Mouse (Mus musculus) cerebellum, adult 11 months (tissue): ENCODE results near the gene Gns.

ENCODE experiments used
- DNase-seq: peaks from one replicate; pipeline ENCODE4 v3.0.0; 2022

Gns gene

GRCm38 (mm10) chr10:121432041-121432634, 67.2 kb downstream of the Gns start:
- no peak for DNase-seq

GRCm38 (mm10) chr10:121432635-121433280, 67.9 kb downstream of the Gns start:
- DNase-seq = peak; percentile 18

- no peak for DNase-seq
Observed at GRCm38 (mm10) chr10:121434441-121435103, 69.7 kb downstream of the Gns start.

GRCm38 (mm10) chr10:121435546-121436257, 70.8 kb downstream of the Gns start:
- no peak for DNase-seq

GRCm38 (mm10) chr10:121436258-121436645, 71.4 kb downstream of the Gns start:
- no peak for DNase-seq

GRCm38 (mm10) chr10:121436693-121437092, 71.8 kb downstream of the Gns start:
- DNase-seq = no peak

- no peak for DNase-seq
Observed at GRCm38 (mm10) chr10:121438109-121438508, 73.2 kb downstream of the Gns start.

GRCm38 (mm10) chr10:121439310-121439731, 74.4 kb downstream of the Gns start:
- no peak for DNase-seq

GRCm38 (mm10) chr10:121443791-121444190, 78.9 kb downstream of the Gns start:
- DNase-seq = no peak

GRCm38 (mm10) chr10:121444198-121444597, 79.3 kb downstream of the Gns start:
- DNase-seq = no peak

GRCm38 (mm10) chr10:121445808-121446207, 80.9 kb downstream of the Gns start:
- no peak for DNase-seq
